Mouse (Mus musculus) liver, embryonic 14.5 days (tissue): ENCODE data around the gene Plekha1.

Experiments
- CTCF ChIP-seq: IDR thresholded peaks from 2 replicates; pipeline ENCODE4 v1.5.1; 2016; ENCODE audit warnings: antibody characterized with exemption, low read depth, control low read depth
- EP300 ChIP-seq: IDR thresholded peaks from 2 replicates; pipeline ENCODE4 v1.6.1; 2016; ENCODE audit warnings: antibody characterized with exemption, low read depth

DNA sequence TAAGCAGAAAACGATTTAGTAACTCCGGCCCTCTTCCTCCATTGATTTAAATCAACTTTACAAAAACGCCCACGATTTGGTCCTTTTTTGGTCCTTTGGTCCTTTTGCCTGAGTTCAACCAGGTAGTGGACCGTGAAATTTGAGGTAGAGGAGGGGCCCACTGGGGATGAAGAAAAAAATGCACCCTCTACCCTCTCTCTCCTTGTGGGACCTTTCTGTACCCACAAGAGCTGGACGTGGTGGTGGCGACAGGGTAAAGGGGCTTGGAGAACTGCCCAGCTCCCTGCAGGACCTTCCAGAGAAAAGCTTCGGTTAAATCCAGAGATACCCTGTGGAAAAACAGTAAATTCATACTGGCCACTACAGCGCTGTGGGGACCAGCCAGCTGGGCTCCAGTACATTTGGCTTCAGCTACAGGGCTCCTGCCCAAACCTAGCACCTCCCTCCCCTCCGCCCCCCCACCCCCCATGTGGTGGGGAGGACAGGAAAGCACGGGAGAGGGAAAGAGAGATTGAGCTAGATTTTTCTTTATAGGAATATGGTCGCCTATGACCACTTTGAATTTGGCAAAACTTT is 71.8 kb downstream of the Plekha1 start:
- TF ChIP-seq CTCF (no peak), EP300 (no peak)
